Mouse (Mus musculus) liver, embryonic 14.5 days (tissue): Measurements from ENCODE around the gene Macrod1. TPM values are rescaled to one million over a fixed set of nuclear protein-coding genes. Genes with fewer than 3 reads are reported as not detected.

Source experiments
- ATAC-seq: fragments of 200-750 bp; cut with Nextera tagmentation; 2 replicates; pipeline ENCODE4 v1.8.0; 2017; ENCODE audit warnings: moderate number of reproducible peaks, mild to moderate bottlenecking, moderate library complexity; ENCODE audit not compliant: insufficient read depth
- DNase-seq, 3 experiments: peaks; one replicate each; pipeline ENCODE4 v3.0.0-alpha.2; 2012 to 2013; ENCODE audit warnings: low read depth in 3 of 3, low spot score in 3 of 3
- H3K27ac ChIP-seq: fragments of 300-500 bp; sonication (generic); 2 replicates; pipeline ENCODE4 v1.5.1; 2014; ENCODE audit warnings: moderate library complexity, mild to moderate bottlenecking, control low read depth, inconsistent platforms
- H3K27me3 ChIP-seq: fragments of 300-500 bp; sonication (generic); 2 replicates; pipeline ENCODE4 v1.6.1; 2014; ENCODE audit warnings: mild to moderate bottlenecking, low read length, moderate library complexity; ENCODE audit not compliant: control insufficient read depth, insufficient read depth
- H3K36me3 ChIP-seq: fragments of 300-500 bp; sonication (generic); replicated peaks from 2 replicates; pipeline ENCODE4 v1.6.1; 2014; ENCODE audit warnings: low read depth; ENCODE audit not compliant: control insufficient read depth, insufficient read depth
- H3K4me1 ChIP-seq, 2 experiments: fragments of 200-500 bp in 1 of 2; fragments of 300-500 bp in 1 of 2; sonication (generic) in 1 of 2; replicated peaks; 2 replicates each; pipeline ENCODE4 v1.6.1; 2012 to 2014; ENCODE audit warnings: antibody characterized with exemption in 1 of 2, inconsistent platforms in 1 of 2, low read length in 1 of 2; ENCODE audit not compliant: control insufficient read depth in 2 of 2, insufficient read depth in 2 of 2
- H3K4me2 ChIP-seq: fragments of 300-500 bp; sonication (generic); 2 replicates; pipeline ENCODE4 v1.6.1; 2014; ENCODE audit warnings: low read depth, mild to moderate bottlenecking, control low read depth, moderate library complexity
- H3K4me3 ChIP-seq, 2 experiments: fragments of 200-500 bp in 1 of 2; fragments of 300-500 bp in 1 of 2; sonication (generic) in 1 of 2; 2 replicates each; pipeline ENCODE4 v1.5.1; 2012 to 2014; ENCODE audit warnings: low read depth in 2 of 2, low read length in 2 of 2, mild to moderate bottlenecking in 2 of 2, control low read depth in 1 of 2, inconsistent platforms in 1 of 2, moderate library complexity in 1 of 2; ENCODE audit not compliant: insufficient read depth in 1 of 2
- H3K9ac ChIP-seq: fragments of 300-500 bp; sonication (generic); replicated peaks from 2 replicates; pipeline ENCODE4 v1.6.1; 2014; ENCODE audit warnings: mild to moderate bottlenecking, control low read depth, moderate library complexity
- H3K9me3 ChIP-seq: fragments of 300-500 bp; sonication (generic); 2 replicates; pipeline ENCODE4 v1.6.1; 2016; ENCODE audit warnings: low read length, mixed read lengths; ENCODE audit not compliant: control insufficient read depth
- CTCF ChIP-seq: IDR thresholded peaks from 2 replicates; pipeline ENCODE4 v1.5.1; 2016; ENCODE audit warnings: antibody characterized with exemption, low read depth, control low read depth
- EP300 ChIP-seq: IDR thresholded peaks from 2 replicates; pipeline ENCODE4 v1.6.1; 2016; ENCODE audit warnings: antibody characterized with exemption, low read depth
- WGBS: fragments of 180-500 bp; shearing (Covaris S2); extraction: QIAGEN DNeasy Blood & Tissue Kit; methylation state at CpG from one replicate; pipeline ENCODE4 v1.1.7; 2014; ENCODE audit not compliant: insufficient replicate concordance; 5-methylcytosine and 5-hydroxymethylcytosine counted together
- polyA plus RNA-seq, 2 experiments: library from polyadenylated mRNA; depleted of rRNA in 1 of 2; stranded (reverse) in 1 of 2; unstranded in 1 of 2; fragments of >200 nt; fragmentation: Nextera tagmentation in 1 of 2; extraction: Ambion mirVana in 1 of 2; gene quantifications; 2 replicates each; pipeline versions ENCODE4 v1.2.1 to v1.2.3; 2012 to 2014

Macrod1 gene
- polyA plus RNA-seq, 2 experiments, result 3.7 to 4.5 TPM

GRCm38 (mm10) chr19:7017541-7018457 is 38.8 kb upstream of the Macrod1 start:
- Histone ChIP-seq H3K4me1 (peaks cover 19 to 29% of the 10 kb centered on the region in 2 experiments), H3K27me3 (no peaks in the 10 kb centered on the region), H3K27ac (peak overlapping the region; percentile 98), H3K9ac (peak overlapping the region; percentile 95), H3K9me3 (no peaks in the 10 kb centered on the region), H3K4me3 (peak overlapping the region; percentile 73 to 80), H3K36me3 (peaks cover 49% of the 10 kb centered on the region), H3K4me2 (peak overlapping the region; percentile 98)
- TF ChIP-seq EP300 (peak; percentile 88), CTCF (0 out of 2 replicates have a peak, but pooled peaks have one; percentile 11)
- ATAC-seq (peak; percentile 87), DNase-seq (peak; percentile 77 to 78 (median 78))
- 18% methylated on average over 12 of the region's 12 CpGs for WGBS

GRCm38 (mm10) chr19:7018546-7018945 is 38.1 kb upstream of the Macrod1 start:
- TF ChIP-seq EP300 (no peak), CTCF (no peak)
- ATAC-seq, result peak; percentile 5; the same call in 1 of the 2 replicates
- H3K4me2 ChIP-seq, result peak overlapping the region; percentile 98
- H3K36me3 ChIP-seq, result peaks cover 49% of the 10 kb centered on the region
- peak overlapping the region; percentile 95 for H3K9ac ChIP-seq
- WGBS, result 10% methylated on average over 11 of the region's 11 CpGs
- peak overlapping the region; percentile 73 to 80 for H3K4me3 ChIP-seq
- no peak for DNase-seq
- no peaks in the 10 kb centered on the region for H3K27me3 ChIP-seq
- H3K9me3 ChIP-seq, result no peaks in the 10 kb centered on the region
- H3K27ac ChIP-seq, result peak overlapping the region; percentile 98
- H3K4me1 ChIP-seq, result peaks cover 19 to 29% of the 10 kb centered on the region in 2 experiments

- Histone ChIP-seq H3K27ac (peak within 1 kb of the TSS; percentile 98), H3K4me1 (peaks cover 19 to 29% of the 10 kb centered on the region in 2 experiments), H3K9ac (peak within 1 kb of the TSS; percentile 95), H3K4me3 (peak within 1 kb of the TSS; percentile 73 to 80), H3K9me3 (no peaks in the 10 kb centered on the region), H3K36me3 (peaks cover 51% of the 10 kb centered on the region), H3K4me2 (peak within 1 kb of the TSS; percentile 98), H3K27me3 (no peaks in the 10 kb centered on the region)
- TF ChIP-seq CTCF (no peak; the same call in 1 of the 2 replicates), EP300 (peak; percentile 29; the same call in 1 of the 2 replicates)
- DNase-seq (peak; percentile 61 to 71 (median 67)), ATAC-seq (peak; percentile 75)
- 8% methylated on average over 5 of the region's 5 CpGs for WGBS
Measured at GRCm38 (mm10) chr19:7019191-7019590, 37.4 kb upstream of the Macrod1 start, which contains the start of gene Fermt3. TSS of gene Fermt3 (minus strand) at chr19:7019469.

GRCm38 (mm10) chr19:7020224-7020641 is 36.4 kb upstream of the Macrod1 start:
- DNase-seq (peak; percentile 50 to 64 (median 52)), ATAC-seq (no peak)
- Histone ChIP-seq H3K27me3 (no peaks in the 10 kb centered on the region), H3K4me1 (peaks cover 19 to 29% of the 10 kb centered on the region in 2 experiments), H3K36me3 (peaks cover 55% of the 10 kb centered on the region), H3K27ac (peak overlapping the region; percentile 98), H3K4me2 (peak overlapping the region; percentile 98), H3K9me3 (no peaks in the 10 kb centered on the region), H3K4me3 (peak overlapping the region; percentile 20 to 80; a peak in 2 of 4 replicates), H3K9ac (no peak overlapping the region; the same call in 1 of the 2 replicates)
- 18% methylated on average over 3 of the region's 3 CpGs for WGBS
- no peak for TF ChIP-seq EP300
- peak; percentile 93 for TF ChIP-seq CTCF

- Histone ChIP-seq H3K9ac (no peak overlapping the region), H3K27me3 (no peaks in the 10 kb centered on the region), H3K27ac (no peak overlapping the region), H3K4me2 (no peak overlapping the region), H3K36me3 (peaks cover 92% of the 10 kb centered on the region), H3K4me1 (no peaks in the 10 kb centered on the region), H3K9me3 (no peaks in the 10 kb centered on the region), H3K4me3 (no peak overlapping the region)
- TF ChIP-seq EP300 (no peak), CTCF (no peak)
- WGBS, result 85% methylated on average over 5 of the region's 5 CpGs
- DNase-seq (no peak), ATAC-seq (no peak)
Measured at GRCm38 (mm10) chr19:7029531-7029930, 27.1 kb upstream of the Macrod1 start.
